8 mouse cellular contexts compared by ENCODE assay signal in the genomic region with DNA sequence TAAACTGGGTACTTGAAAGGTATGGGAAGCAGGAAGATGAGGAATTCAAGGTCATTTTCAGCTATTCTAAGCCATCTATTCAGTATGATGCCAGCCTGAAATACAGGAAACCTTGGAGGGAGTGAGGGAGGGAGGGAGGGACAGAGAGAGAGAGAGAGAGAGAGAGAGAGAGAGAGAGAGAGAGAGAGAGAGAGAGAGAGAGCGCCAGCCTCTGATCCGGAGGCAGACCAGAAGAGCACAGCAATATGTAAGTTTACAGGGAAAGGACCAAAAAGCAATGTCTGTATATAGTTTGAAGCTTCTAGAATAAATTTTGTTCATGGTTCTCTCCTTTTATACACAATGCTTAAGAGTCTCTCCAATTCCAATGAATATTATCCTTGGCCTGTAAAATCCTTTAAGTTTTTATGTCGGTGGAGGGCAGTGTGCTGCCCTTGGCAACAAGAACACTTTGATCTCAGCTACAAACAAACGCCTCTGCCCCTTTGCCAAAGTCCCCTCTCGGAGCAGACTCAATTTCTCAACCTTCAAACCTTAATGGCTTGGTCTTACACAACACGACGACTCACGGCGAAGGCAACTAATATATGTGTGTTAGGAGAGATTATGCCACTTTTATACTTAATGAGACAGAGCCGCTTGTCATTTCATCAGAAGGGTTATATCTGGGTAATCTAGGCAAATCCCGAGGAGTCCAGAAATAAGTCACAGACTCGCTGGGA. TPM values are rescaled to one million over a fixed set of nuclear protein-coding genes. Genes with fewer than 3 reads are reported as not detected.
DNase-seq lines count a peak whose midpoint lies in the region; ATAC-seq and TF ChIP-seq lines count a peak whose summit lies in the region.

No protein-coding gene starts in this region.

- peak overlapping the region; percentile 58 for H3K4me2 ChIP-seq in hindbrain, embryonic 12.5 days (replicated peaks)
- peak overlapping the region; percentile 50 for H3K4me2 ChIP-seq in limb, embryonic 15.5 days

- peak overlapping the region; percentile 49 for H3K27ac ChIP-seq in testis, adult 2 months (ENCODE audit: control insufficient read depth, insufficient read depth, low read depth, low read length)
- no peak overlapping the region for H3K27ac ChIP-seq in hindbrain, embryonic 12.5 days
- peak overlapping the region; percentile 65 for H3K27ac ChIP-seq in limb, embryonic 15.5 days

- no peaks in the 10 kb centered on the region for H3K4me1 ChIP-seq in testis, adult 2 months (ENCODE audit: control insufficient read depth, insufficient read depth, low read length)
- no peaks in the 10 kb centered on the region for H3K4me1 ChIP-seq in hindbrain, embryonic 12.5 days
- no peaks in the 10 kb centered on the region for H3K4me1 ChIP-seq in limb, embryonic 15.5 days

- no peaks in the 10 kb centered on the region for H3K9me3 ChIP-seq in hindbrain, embryonic 12.5 days (replicated peaks)
- no peaks in the 10 kb centered on the region for H3K9me3 ChIP-seq in limb, embryonic 15.5 days

- no peak for TF ChIP-seq POLR2A in testis, adult 2 months (IDR thresholded peaks at IDR 0.05; ENCODE audit: control insufficient read depth, low read depth, low read length)

- TF ChIP-seq CTCF in testis, adult 2 months (IDR thresholded peaks at IDR 0.05; ENCODE audit: control insufficient read depth, insufficient read depth, insufficient replicate concordance, low read depth, low read length), result no peak

- no peaks in the 10 kb centered on the region for H3K36me3 ChIP-seq in testis, adult 2 months (ENCODE audit: control insufficient read depth, insufficient read depth, low read length)
- no peaks in the 10 kb centered on the region for H3K36me3 ChIP-seq in hindbrain, embryonic 12.5 days
- H3K36me3 ChIP-seq in limb, embryonic 15.5 days, result peaks cover 5% of the 10 kb centered on the region; the same call in 1 of the 2 replicates

- DNase-seq in testis, postnatal 10 days (ENCODE audit: low spot score), result no peak
- DNase-seq in embryo, embryonic 9.5 days (ENCODE audit: extremely low spot score), result peak; percentile 21
- peak; percentile 1 for DNase-seq in retina, embryonic 14.5 days (ENCODE audit: low spot score)
- DNase-seq in layer of hippocampus, adult 8-10 months (ENCODE audit: low spot score in 2 of 2), result no peak
- DNase-seq in layer of hippocampus, adult 9-10 months (ENCODE audit: low spot score), result no peak

- peak overlapping the region; percentile 87 for H3K4me3 ChIP-seq in testis, adult 2 months (ENCODE audit: control insufficient read depth, low read depth, low read length)
- peak overlapping the region; percentile 46 for H3K4me3 ChIP-seq in hindbrain, embryonic 12.5 days
- peak overlapping the region; percentile 53 for H3K4me3 ChIP-seq in limb, embryonic 15.5 days

- ATAC-seq in hindbrain, embryonic 12.5 days (ENCODE audit: low FRiP score), result no peak; the same call in 1 of the 2 replicates
- ATAC-seq in limb, embryonic 15.5 days (ENCODE audit: insufficient number of reproducible peaks, low FRiP score, low TSS enrichment, low read depth), result no peak

- H3K27me3 ChIP-seq in testis, adult 2 months (ENCODE audit: control insufficient read depth, insufficient read depth, low read length), result no peaks in the 10 kb centered on the region
- no peaks in the 10 kb centered on the region for H3K27me3 ChIP-seq in hindbrain, embryonic 12.5 days
- H3K27me3 ChIP-seq in limb, embryonic 15.5 days, result no peaks in the 10 kb centered on the region

- peak overlapping the region; percentile 53 for H3K9ac ChIP-seq in hindbrain, embryonic 12.5 days
- peak overlapping the region; percentile 33; the same call in 1 of the 2 replicates for H3K9ac ChIP-seq in limb, embryonic 15.5 days

- WGBS in hindbrain, embryonic 12.5 days, result 23% methylated on average over 12 of the region's 12 CpGs
- 30% methylated on average over 12 of the region's 12 CpGs for WGBS in limb, embryonic 15.5 days

RNA-seq across cellular contexts. Expression of gene Timm8a1, which starts 1.1 kb away (rescaled TPM):
- 0.57 and 0.64 TPM in 2 replicates for polyA plus RNA-seq in testis, adult 2 months (2012; rRNA removed)
- 41.9 and 49.2 TPM in 2 replicates for polyA plus RNA-seq in hindbrain, embryonic 12.5 days (2016; fragmentation: Nextera tagmentation; extraction: Ambion mirVana)
- 64.1 and 67.9 TPM in 2 replicates for polyA plus RNA-seq in limb, embryonic 15.5 days (2015; fragmentation: Nextera tagmentation; extraction: Ambion mirVana)
- total RNA-seq in layer of hippocampus, adult 8-10 months (2022), result 10 to 100 TPM; 13.6 to 18.8 (median 15.8) TPM

RNA-seq across cellular contexts. Expression of gene Btk, which starts 42.8 kb away (rescaled TPM):
- 0.17 and 0.20 TPM in 2 replicates for polyA plus RNA-seq in testis, adult 2 months (2012; rRNA removed)
- polyA plus RNA-seq in hindbrain, embryonic 12.5 days (2016; fragmentation: Nextera tagmentation; extraction: Ambion mirVana), result 0.76 and 0.85 TPM in 2 replicates
- polyA plus RNA-seq in limb, embryonic 15.5 days (2015; fragmentation: Nextera tagmentation; extraction: Ambion mirVana), result 1.4 and 3.4 TPM in 2 replicates
- total RNA-seq in layer of hippocampus, adult 8-10 months (2022), result 1 to 10 TPM in 3 of 4 experiments, under 1 TPM in 1; 0.71 to 4.0 (median 2.8) TPM

RNA-seq across cellular contexts. Expression of gene Rpl36a, which starts 44.9 kb away (rescaled TPM):
- 22.6 and 26.1 TPM in 2 replicates for polyA plus RNA-seq in testis, adult 2 months (2012; rRNA removed)
- 236 and 276 TPM in 2 replicates for polyA plus RNA-seq in hindbrain, embryonic 12.5 days (2016; fragmentation: Nextera tagmentation; extraction: Ambion mirVana)
- 338 and 416 TPM in 2 replicates for polyA plus RNA-seq in limb, embryonic 15.5 days (2015; fragmentation: Nextera tagmentation; extraction: Ambion mirVana)
- total RNA-seq in layer of hippocampus, adult 8-10 months (2022), result 100 to 1,000 TPM in 3 of 4 experiments, 10 to 100 TPM in 1; 97.1 to 183 (median 148) TPM

Comparison
In these comparisons a context has a peak if more than half of its experiments do, and no peak if none do; other contexts are left out.
1. DNase-seq: peak in embryo, embryonic 9.5 days (single experiment) and retina, embryonic 14.5 days (single experiment); none in testis, postnatal 10 days (single experiment), layer of hippocampus, adult 8-10 months (0 of 2) and layer of hippocampus, adult 9-10 months (single experiment).
2. RNA of gene Timm8a1, which starts 1.1 kb away (polyA plus RNA-seq): 64.1 to 67.9 TPM in limb, embryonic 15.5 days and 41.9 to 49.2 TPM in hindbrain, embryonic 12.5 days; 0.57 to 0.64 TPM in testis, adult 2 months; every median in the first group is over 10 times any median in the second.
3. Peak in every context shown above with its lines, with median percentiles within 50 percentile points of each other: H3K4me3 ChIP-seq.